Comparison of ENCODE assay signal across 38 mouse cellular contexts in genomic region chr2:122278769-122279168, GRCm38 (mm10). TPM values are rescaled to one million over a fixed set of nuclear protein-coding genes. Genes with fewer than 3 reads are reported as not detected.
"Had no signal": no experiment of that assay in that cellular context is flagged by ENCODE, and none has a peak within 500 bp of the region (broad histone marks: within the 10 kb centered on the region; RNA-seq: fewer than 3 reads in every experiment).

No protein-coding gene starts in this region.

- H3K4me2 ChIP-seq: heart, embryonic 12.5 days; hindbrain, embryonic 12.5 days; hindbrain, embryonic 14.5 days; kidney, embryonic 15.5 days; limb, embryonic 13.5 days; limb, embryonic 15.5 days had no signal

- H3K27me3 ChIP-seq: hindbrain, embryonic 12.5 days; kidney, embryonic 15.5 days; limb, embryonic 13.5 days; limb, embryonic 15.5 days had no signal

- DNase-seq: forebrain, postnatal 0 days; gastrocnemius, postnatal 14 days; heart, adult 18-20 months; heart, postnatal 10 days; heart, postnatal 4 days; kidney, adult 11 months; kidney, adult 2 months; kidney, adult 9 months; kidney, postnatal 14 days; kidney, postnatal 36 days; layer of hippocampus, adult 9-11 months; layer of hippocampus, postnatal 36 days; left cerebral cortex, postnatal 4 days had no signal

- ATAC-seq: forebrain, postnatal 0 days; hindbrain, embryonic 16.5 days; inflammation-experienced regulatory T-cells, adult 6 months had no signal

- H3K4me3 ChIP-seq: heart, embryonic 10.5 days; heart, embryonic 12.5 days; hindbrain, embryonic 10.5 days; hindbrain, embryonic 12.5 days; kidney, embryonic 15.5 days; limb, embryonic 13.5 days; limb, embryonic 15.5 days had no signal

- H3K9ac ChIP-seq: forebrain, postnatal 0 days; heart, embryonic 12.5 days; hindbrain, embryonic 12.5 days; hindbrain, embryonic 14.5 days; kidney, embryonic 15.5 days; limb, embryonic 13.5 days; limb, embryonic 15.5 days; liver, embryonic 14.5 days had no signal

- H3K27ac ChIP-seq: heart, embryonic 10.5 days; hindbrain, embryonic 10.5 days; hindbrain, embryonic 12.5 days; hindbrain, embryonic 14.5 days; kidney, embryonic 15.5 days; kidney, postnatal 0 days; limb, embryonic 13.5 days; limb, embryonic 15.5 days; liver, embryonic 14.5 days had no signal

- H3K9me3 ChIP-seq: heart, embryonic 10.5 days; hindbrain, embryonic 10.5 days; hindbrain, embryonic 12.5 days; kidney, embryonic 15.5 days; limb, embryonic 15.5 days had no signal

- H3K4me1 ChIP-seq: heart, embryonic 12.5 days; hindbrain, embryonic 12.5 days; kidney, embryonic 15.5 days; limb, embryonic 13.5 days; limb, embryonic 15.5 days had no signal

- H3K36me3 ChIP-seq: heart, embryonic 10.5 days; heart, embryonic 12.5 days; hindbrain, embryonic 10.5 days; hindbrain, embryonic 12.5 days; kidney, embryonic 15.5 days; limb, embryonic 13.5 days; limb, embryonic 15.5 days had no signal

RNA-seq across cellular contexts. Expression of gene Duox2, which starts 19.5 kb away (rescaled TPM):
- total RNA-seq: granulocyte monocyte progenitor cell, adult 5-6 weeks; left cerebral cortex, adult 18-20 months had no signal
- polyA plus RNA-seq: forebrain, postnatal 0 days; heart, embryonic 10.5 days; hindbrain, embryonic 10.5 days; hindbrain, embryonic 12.5 days; hindbrain, embryonic 14.5 days; inflammation-experienced regulatory T-cells, adult 6 months; limb, embryonic 11.5 days; liver, embryonic 14.5 days had no signal

RNA-seq across cellular contexts. Expression of gene Duoxa2, which starts 19.9 kb away (rescaled TPM):
- total RNA-seq: forebrain, postnatal 0 days; gastrocnemius, adult 18-20 months; gastrocnemius, adult 8-10 months; gastrocnemius, postnatal 14 days; gastrocnemius, postnatal 4 days; granulocyte monocyte progenitor cell, adult 5-6 weeks; heart, postnatal 10 days; layer of hippocampus, adult 18-20 months; layer of hippocampus, adult 8-10 months; layer of hippocampus, postnatal 14 days; layer of hippocampus, postnatal 36 days; left cerebral cortex, adult 18-20 months; left cerebral cortex, adult 8-10 months; left cerebral cortex, postnatal 25 days had no signal
- polyA plus RNA-seq: heart, embryonic 12.5 days; heart, embryonic 14.5 days; heart, embryonic 16.5 days; hindbrain, embryonic 10.5 days; hindbrain, embryonic 12.5 days; inflammation-experienced regulatory T-cells, adult 6 months; kidney, adult 2 months; kidney, embryonic 15.5 days; kidney, postnatal 0 days; limb, embryonic 11.5 days; liver, embryonic 14.5 days had no signal

RNA-seq across cellular contexts. Expression of gene Duoxa1, which starts 34.8 kb away (rescaled TPM):
- total RNA-seq: heart, postnatal 4 days; layer of hippocampus, adult 8-10 months; layer of hippocampus, postnatal 14 days; layer of hippocampus, postnatal 36 days; left cerebral cortex, postnatal 25 days had no signal
- polyA plus RNA-seq: heart, embryonic 10.5 days; heart, embryonic 12.5 days; heart, embryonic 14.5 days; hindbrain, embryonic 10.5 days; inflammation-experienced regulatory T-cells, adult 6 months; kidney, postnatal 0 days; liver, embryonic 14.5 days had no signal

RNA-seq across cellular contexts. Expression of gene Duox1, which starts 36.7 kb away (rescaled TPM):
- total RNA-seq: forebrain, postnatal 0 days; granulocyte monocyte progenitor cell, adult 5-6 weeks; heart, postnatal 4 days; layer of hippocampus, adult 18-20 months; layer of hippocampus, adult 8-10 months; layer of hippocampus, postnatal 14 days; layer of hippocampus, postnatal 36 days; left cerebral cortex, adult 18-20 months had no signal
- polyA plus RNA-seq: heart, embryonic 10.5 days; inflammation-experienced regulatory T-cells, adult 6 months; kidney, postnatal 0 days; liver, embryonic 14.5 days had no signal
